Mouse (Mus musculus): ENCODE data around the gene Col6a5.

- no peak for TF ChIP-seq CTCF (IDR thresholded peaks at IDR 0.05)
- TF ChIP-seq EP300 (IDR thresholded peaks at IDR 0.05), result no peak
Measured at GRCm38 (mm10) chr9:105852015-105852777, 108.2 kb downstream of the Col6a5 start.
